ENCODE assay signal across 16 mouse cellular contexts in genomic region chr9:32863286-32863685, GRCm38 (mm10).
DNase-seq lines count a peak whose midpoint lies in the region; ATAC-seq lines count a peak whose summit lies in the region.
"Had no signal": no experiment of that assay in that cellular context is flagged by ENCODE, and none has a peak within 500 bp of the region (broad histone marks: within the 10 kb centered on the region; RNA-seq: fewer than 3 reads in every experiment).

No protein-coding gene starts in this region.

- 68% methylated on average over 5 of the region's 5 CpGs for WGBS in heart, embryonic 11.5 days (ENCODE audit: insufficient replicate concordance)
- WGBS in midbrain, embryonic 11.5 days, result 77% methylated on average over 5 of the region's 5 CpGs
- WGBS in midbrain, embryonic 15.5 days, result 84% methylated on average over 5 of the region's 5 CpGs

- peak; percentile 15 for DNase-seq in heart, postnatal 4 days
- peak; percentile 51 for DNase-seq in midbrain, embryonic 11.5 days (ENCODE audit: low spot score, missing footprints)
- DNase-seq in c-Kit-positive CD71-positive TER-119-negative erythroid progenitor cells, embryonic 14.5 days (ENCODE audit: low read depth), result peak; percentile 1
- DNase-seq in mesoderm, embryonic 11.5 days (ENCODE audit: low read depth, low spot score), result peak; percentile 54
- DNase-seq in ovary, postnatal 36 days (ENCODE audit: low spot score), result no peak
- no peak for DNase-seq in cerebellum, postnatal 10 days
- DNase-seq: cerebellum, postnatal 36 days; gastrocnemius, adult 2 months; right cerebral cortex, postnatal 4 days had no signal

- no peak overlapping the region for H3K4me3 ChIP-seq in heart, embryonic 11.5 days (ENCODE audit: low read depth, low read length)
- no peak overlapping the region for H3K4me3 ChIP-seq in midbrain, embryonic 11.5 days (ENCODE audit: low read depth, low read length)
- H3K4me3 ChIP-seq in midbrain, embryonic 15.5 days, result no peak overlapping the region
- H3K4me3 ChIP-seq: gastrocnemius, adult 2 months; heart, embryonic 13.5 days; limb, embryonic 12.5 days; lung, embryonic 15.5 days had no signal

- H3K36me3 ChIP-seq in heart, embryonic 11.5 days (ENCODE audit: control insufficient read depth, insufficient read depth, low read length), result no peaks in the 10 kb centered on the region
- no peaks in the 10 kb centered on the region for H3K36me3 ChIP-seq in midbrain, embryonic 11.5 days (ENCODE audit: control insufficient read depth, insufficient read depth, low read length)
- no peaks in the 10 kb centered on the region for H3K36me3 ChIP-seq in midbrain, embryonic 15.5 days (replicated peaks)
- H3K36me3 ChIP-seq: heart, embryonic 13.5 days; limb, embryonic 12.5 days; lung, embryonic 15.5 days had no signal

- H3K27me3 ChIP-seq in heart, embryonic 11.5 days (ENCODE audit: control insufficient read depth, insufficient read depth, low read length), result no peaks in the 10 kb centered on the region
- no peaks in the 10 kb centered on the region for H3K27me3 ChIP-seq in midbrain, embryonic 11.5 days (ENCODE audit: control insufficient read depth, insufficient read depth, low read length)
- H3K27me3 ChIP-seq in midbrain, embryonic 15.5 days (replicated peaks), result no peaks in the 10 kb centered on the region
- H3K27me3 ChIP-seq: heart, embryonic 13.5 days; limb, embryonic 12.5 days; lung, embryonic 15.5 days had no signal

- no peaks in the 10 kb centered on the region for H3K9me3 ChIP-seq in heart, embryonic 11.5 days (replicated peaks; ENCODE audit: control insufficient read depth, low read length)
- no peaks in the 10 kb centered on the region for H3K9me3 ChIP-seq in midbrain, embryonic 11.5 days (ENCODE audit: control insufficient read depth, low read length)
- H3K9me3 ChIP-seq in midbrain, embryonic 15.5 days, result no peaks in the 10 kb centered on the region
- H3K9me3 ChIP-seq: heart, embryonic 13.5 days; limb, embryonic 12.5 days; lung, embryonic 15.5 days had no signal

- no peaks in the 10 kb centered on the region for H3K4me1 ChIP-seq in heart, embryonic 11.5 days (ENCODE audit: control insufficient read depth, insufficient read depth, low read length)
- H3K4me1 ChIP-seq in midbrain, embryonic 11.5 days (ENCODE audit: control insufficient read depth, insufficient read depth, low read length), result no peaks in the 10 kb centered on the region
- H3K4me1 ChIP-seq in midbrain, embryonic 15.5 days, result no peaks in the 10 kb centered on the region
- H3K4me1 ChIP-seq: heart, embryonic 13.5 days; limb, embryonic 12.5 days; lung, embryonic 15.5 days had no signal

- no peak overlapping the region for H3K27ac ChIP-seq in heart, embryonic 11.5 days (ENCODE audit: low read depth, low read length)
- no peak overlapping the region for H3K27ac ChIP-seq in midbrain, embryonic 11.5 days (ENCODE audit: low read depth, low read length)
- H3K27ac ChIP-seq in midbrain, embryonic 15.5 days, result no peak overlapping the region
- H3K27ac ChIP-seq: gastrocnemius, adult 2 months; heart, embryonic 13.5 days; limb, embryonic 12.5 days; lung, embryonic 15.5 days had no signal

- no peak overlapping the region for H3K4me2 ChIP-seq in heart, embryonic 11.5 days
- H3K4me2 ChIP-seq in midbrain, embryonic 11.5 days, result no peak overlapping the region
- no peak overlapping the region for H3K4me2 ChIP-seq in midbrain, embryonic 15.5 days
- H3K4me2 ChIP-seq: heart, embryonic 13.5 days; limb, embryonic 12.5 days; lung, embryonic 15.5 days had no signal

- no peak overlapping the region for H3K9ac ChIP-seq in heart, embryonic 11.5 days (ENCODE audit: low read depth, low read length)
- no peak overlapping the region for H3K9ac ChIP-seq in midbrain, embryonic 11.5 days (ENCODE audit: low read length)
- H3K9ac ChIP-seq in midbrain, embryonic 15.5 days, result no peak overlapping the region
- H3K9ac ChIP-seq: heart, embryonic 13.5 days; limb, embryonic 12.5 days; lung, embryonic 15.5 days had no signal

- no peak for ATAC-seq in heart, embryonic 11.5 days (replicated peaks; ENCODE audit: insufficient number of reproducible peaks, low FRiP score, low TSS enrichment)
- no peak for ATAC-seq in midbrain, embryonic 11.5 days (ENCODE audit: low FRiP score)
- ATAC-seq in midbrain, embryonic 15.5 days (replicated peaks), result no peak
- ATAC-seq: activated CD4-positive, CD25-positive, alpha-beta regulatory T cell, adult 4 months; hindbrain, embryonic 16.5 days had no signal

Comparison
In these comparisons a context has a peak if more than half of its experiments do, and no peak if none do; other contexts are left out.
1. DNase-seq: peak in heart, postnatal 4 days (single experiment), midbrain, embryonic 11.5 days (single experiment), c-Kit-positive CD71-positive TER-119-negative erythroid progenitor cells, embryonic 14.5 days (single experiment) and mesoderm, embryonic 11.5 days (single experiment); none in ovary, postnatal 36 days (single experiment) and cerebellum, postnatal 10 days (0 of 2).